Mouse (Mus musculus) right cerebral cortex, postnatal 10 days (tissue): Measurements from ENCODE around the gene Hlcs.

Source experiments
- DNase-seq, 2 experiments: peaks; one replicate each; pipeline ENCODE4 v3.0.0; 2021; ENCODE audit warnings: low spot score in 2 of 2

The Hlcs gene

GRCm38 (mm10) chr16:94079075-94079855 is 234.1 kb downstream of the Hlcs start:
- DNase-seq, result no peak
